Mouse (Mus musculus): ENCODE results near the gene Fam83d.

Gene Fam83d

GRCm38 (mm10) chr2:158746164-158746563, 21.7 kb upstream of the Fam83d start:
- no peak for DNase-seq

DNA sequence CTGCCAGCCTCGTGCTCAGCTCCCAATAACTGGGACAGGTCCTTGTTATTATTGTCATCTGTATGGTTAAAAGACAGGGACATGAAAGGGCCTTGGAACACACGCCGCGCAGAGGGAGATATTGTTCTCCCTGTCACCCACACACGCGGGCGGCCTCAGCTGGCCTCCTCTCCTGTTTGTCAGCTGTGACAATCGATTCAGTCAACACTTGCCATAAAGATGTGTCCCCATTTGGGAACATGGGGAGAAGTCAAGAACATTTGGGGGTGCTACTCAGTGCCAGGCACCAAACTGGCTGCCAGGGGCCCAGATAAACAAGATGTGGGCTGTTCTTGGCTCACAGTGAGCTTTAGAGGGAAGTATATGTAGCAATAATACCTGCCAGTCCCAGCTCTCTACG, 18.5 kb upstream of the Fam83d start:
- DNase-seq, result no peak

DNA sequence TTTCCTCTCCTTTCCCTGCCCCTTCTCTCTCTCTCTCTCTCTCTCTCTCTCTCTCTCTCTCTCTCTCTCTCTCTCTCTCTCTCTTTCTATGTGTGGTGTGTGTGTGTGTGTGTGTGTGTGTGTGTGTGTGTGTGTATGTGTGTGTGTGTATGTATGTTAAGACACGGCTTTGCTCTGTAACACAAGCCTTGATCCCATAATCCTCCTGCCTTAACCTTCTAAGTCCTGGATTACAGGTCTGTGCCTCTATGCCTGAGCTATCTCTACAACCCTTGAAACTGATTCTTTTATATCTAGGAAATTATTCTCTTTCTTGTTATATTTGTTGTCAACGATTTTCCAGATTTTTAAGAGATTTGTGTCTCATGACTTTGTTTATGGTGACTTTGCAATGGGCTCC, 7.7 kb upstream of the Fam83d start:
- DNase-seq, result no peak

DNA sequence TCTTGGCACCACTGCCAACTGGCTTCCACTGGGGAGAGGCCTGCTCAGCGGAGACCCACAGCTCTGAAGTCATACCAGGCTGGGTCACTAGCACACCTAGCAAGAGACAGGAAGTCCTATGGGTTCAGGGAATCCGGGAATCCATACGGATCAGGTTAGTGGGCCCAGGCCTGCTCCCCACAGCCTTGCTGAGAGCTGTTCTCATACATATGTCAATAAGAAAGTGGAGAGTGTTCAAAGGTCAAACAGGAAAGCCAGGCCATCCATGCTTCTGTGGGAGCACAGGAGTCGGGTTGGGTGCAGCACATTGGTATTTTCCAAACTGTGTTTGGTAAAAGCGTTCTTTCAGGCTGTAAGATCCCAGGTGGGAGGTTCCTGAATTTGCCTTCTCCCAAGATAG, 5.6 kb upstream of the Fam83d start:
- no peak for DNase-seq

- DNase-seq, result peak in 1 of 2 experiments; percentile 20
Measured at GRCm38 (mm10) chr2:158768350-158768749, 457 bp downstream of the Fam83d start.

GRCm38 (mm10) chr2:158768771-158769170, 878 bp downstream of the Fam83d start:
- DNase-seq, result no peak

- DNase-seq, result no peak
Measured at GRCm38 (mm10) chr2:158770126-158770757, 2.3 kb downstream of the Fam83d start.

- DNase-seq, result no peak
Measured at GRCm38 (mm10) chr2:158771066-158771763, 3.3 kb downstream of the Fam83d start.

DNA sequence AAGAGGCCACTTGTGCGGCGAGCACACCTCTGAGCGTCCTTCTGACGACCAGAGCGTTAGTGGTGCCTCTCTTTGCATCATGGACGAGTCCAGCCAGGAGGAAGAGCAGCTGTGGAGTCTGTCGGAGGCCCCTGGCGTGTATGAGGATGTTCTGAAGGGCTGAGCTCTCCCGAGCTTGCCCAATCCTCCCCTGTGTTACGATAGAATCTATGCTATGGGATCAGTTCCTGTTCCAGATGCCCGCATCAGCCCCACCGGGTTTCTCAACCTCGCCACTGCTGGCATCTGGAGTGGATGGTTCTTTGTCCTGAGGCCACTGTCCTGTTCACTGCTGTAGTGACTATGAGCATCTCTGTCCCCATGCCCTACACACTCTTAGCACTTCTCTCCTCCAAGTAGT, 4.9 kb downstream of the Fam83d start:
- DNase-seq, result no peak

DNA sequence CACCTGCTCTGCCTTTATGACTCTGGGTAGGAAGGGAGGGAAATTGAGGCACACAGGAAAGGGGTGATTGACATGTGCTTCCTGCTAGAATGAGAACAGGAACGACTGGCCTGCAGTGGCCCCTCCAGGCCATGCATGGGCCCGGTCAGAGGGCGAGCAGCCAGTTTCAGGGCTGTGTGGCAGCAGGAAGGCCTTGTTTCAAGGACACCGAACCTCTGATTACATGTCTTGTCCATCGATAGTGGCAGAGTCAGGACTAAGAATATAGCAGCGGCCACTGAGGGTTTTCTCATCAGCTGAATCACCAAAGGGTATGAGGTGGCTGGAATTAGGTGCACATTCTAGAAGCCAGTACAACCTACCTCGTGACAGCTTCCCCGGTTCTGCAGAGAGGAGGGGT, 7.0 kb downstream of the Fam83d start:
- no peak for DNase-seq

DNA sequence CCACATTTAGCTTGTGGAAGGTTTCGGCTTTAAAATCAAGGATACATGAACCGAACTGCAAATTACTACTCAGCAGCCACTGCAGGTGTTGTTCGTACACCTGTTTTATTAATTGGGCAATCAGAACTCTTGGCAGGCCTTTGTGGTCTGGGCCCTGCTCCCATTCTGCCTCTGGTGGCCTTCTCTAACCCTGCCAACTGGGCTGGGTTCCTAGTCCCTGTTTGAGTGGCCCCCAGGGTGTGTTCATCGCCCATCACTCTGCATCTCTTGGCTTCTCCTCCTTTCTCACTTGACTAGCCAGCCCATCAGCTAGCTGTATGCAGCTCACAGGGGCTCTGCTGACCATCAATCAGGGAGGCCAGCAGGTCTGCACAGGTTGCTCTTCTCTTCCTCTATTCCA, 8.8 kb downstream of the Fam83d start:
- DNase-seq, result no peak

DNA sequence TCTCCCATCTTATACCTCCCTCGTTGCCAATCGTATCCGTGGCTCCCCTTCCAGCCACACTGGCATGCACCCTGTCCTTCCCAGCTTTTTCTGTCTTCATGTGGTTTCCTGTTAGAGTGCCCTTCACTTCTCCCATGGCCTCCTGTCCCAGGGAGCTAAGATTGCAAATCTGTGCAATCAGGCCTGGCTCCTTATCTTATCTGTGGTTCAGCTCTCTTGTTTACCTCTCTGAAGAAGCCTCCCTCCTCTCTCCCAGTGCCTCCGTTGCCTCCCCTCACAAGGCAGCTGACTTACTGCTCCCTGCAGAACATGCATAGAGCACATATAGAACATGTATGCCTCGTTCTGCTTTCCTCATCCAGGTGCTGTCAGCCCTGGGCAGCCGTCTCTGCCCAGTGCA, 9.6 kb downstream of the Fam83d start:
- DNase-seq, result no peak

DNA sequence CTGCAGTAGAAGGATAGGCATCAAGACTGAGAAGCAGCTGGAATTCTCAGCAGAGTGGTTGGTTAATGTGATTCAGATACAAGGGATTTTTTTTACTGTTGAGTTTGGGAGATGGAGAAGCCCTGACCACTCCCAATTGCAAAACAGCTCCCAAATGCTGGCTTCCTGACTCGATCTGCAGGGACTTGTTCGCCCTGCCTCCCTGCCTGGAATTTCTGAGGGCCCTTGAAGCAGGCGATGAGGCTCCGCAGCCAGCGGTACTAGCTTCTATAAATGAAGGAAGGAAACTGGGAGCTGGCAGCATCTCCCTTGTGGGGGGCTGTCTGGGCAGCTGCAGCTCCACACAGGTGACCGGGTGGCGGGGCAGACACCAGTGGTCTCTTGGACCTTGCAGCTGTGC, 10.5 kb downstream of the Fam83d start:
- no peak for DNase-seq

DNA sequence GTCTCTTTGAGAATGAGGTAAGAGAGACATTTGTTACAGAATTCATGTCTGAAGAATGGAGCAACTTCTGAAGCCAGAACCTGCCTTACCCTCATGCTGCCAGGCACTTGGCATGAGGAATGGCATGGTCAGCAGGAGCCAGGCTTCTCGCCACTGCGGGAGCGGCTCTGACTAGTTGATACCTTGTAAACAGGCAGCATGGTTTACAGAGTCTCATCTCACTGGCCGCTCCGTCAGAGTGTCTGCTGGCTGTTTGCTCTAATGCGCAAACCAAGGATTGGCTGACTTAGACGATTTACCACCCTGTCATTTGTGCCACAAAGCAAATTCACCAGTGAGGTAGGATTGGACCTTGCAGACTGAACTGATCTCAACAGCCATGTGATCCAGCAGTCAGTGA, 13.2 kb downstream of the Fam83d start:
- no peak for DNase-seq

DNA sequence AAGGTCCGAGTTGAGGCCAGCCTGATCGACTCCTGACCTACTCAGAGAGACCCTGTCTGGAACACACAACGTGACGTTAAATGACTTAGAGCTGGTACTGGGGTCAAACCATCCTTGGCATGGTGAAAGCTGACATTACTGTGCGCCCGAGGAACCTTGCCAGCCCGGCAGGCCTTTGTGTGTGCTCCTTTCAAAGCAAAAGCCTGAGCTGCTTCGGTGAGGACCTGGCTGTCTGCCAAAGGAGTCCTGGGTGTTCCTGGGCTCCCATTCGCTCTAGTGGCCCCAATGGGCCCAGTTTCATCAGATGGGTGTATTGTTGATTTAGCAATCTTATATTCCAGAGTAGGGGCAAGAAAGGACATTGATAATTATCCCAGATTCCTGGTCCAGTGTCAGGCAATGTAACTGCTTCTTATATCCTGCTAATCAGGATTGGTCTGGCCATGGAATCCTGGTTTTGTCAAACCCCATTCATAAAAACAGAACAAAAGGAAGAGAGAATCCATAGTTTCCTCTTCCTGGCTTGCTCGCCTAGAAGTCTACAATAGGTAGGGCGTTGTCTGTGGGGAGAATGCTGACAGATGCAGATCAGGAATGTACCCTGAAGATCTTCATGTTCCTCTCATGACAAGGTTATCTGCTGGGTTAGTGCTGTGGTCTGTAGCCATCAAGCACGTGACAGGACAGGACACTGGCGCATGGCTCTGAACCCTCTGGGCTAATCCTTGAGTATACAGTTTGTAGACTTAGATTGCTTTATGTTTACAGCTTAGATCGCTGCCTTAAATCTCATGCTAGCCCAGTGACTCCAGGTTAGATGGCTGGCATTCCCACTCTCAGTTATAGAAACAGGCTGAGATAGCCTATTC, 19.3 kb downstream of the Fam83d start:
- no peak for DNase-seq

- DNase-seq, result peak; percentile 89 to 95
Measured at GRCm38 (mm10) chr2:158794494-158795004, 26.7 kb downstream of the Fam83d start, which contains the start of gene Dhx35. TSS of gene Dhx35 (plus strand) at chr2:158794807.

DNA sequence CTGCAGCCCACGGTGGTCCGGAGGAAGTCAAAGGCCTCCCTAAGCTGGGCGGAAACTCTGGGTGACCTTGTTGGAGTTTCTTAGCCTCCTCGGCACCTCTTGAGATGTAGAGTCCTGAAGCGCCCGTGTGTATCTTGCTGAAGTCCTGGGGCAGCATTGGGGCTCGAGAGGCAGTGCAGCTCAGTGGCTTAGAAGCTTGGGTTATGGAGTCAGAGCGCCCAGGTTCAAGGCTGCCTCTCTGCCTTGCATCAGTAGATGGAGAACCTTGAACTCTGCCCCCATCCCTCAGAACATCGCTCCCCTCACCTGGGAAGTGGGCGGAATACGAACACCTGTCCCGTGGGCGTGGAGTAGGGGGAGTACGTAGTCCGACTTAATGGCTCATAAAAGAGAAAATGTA, 27.1 kb downstream of the Fam83d start:
- DNase-seq, result no peak

- DNase-seq, result no peak
Measured at GRCm38 (mm10) chr2:158795875-158796274, 28.0 kb downstream of the Fam83d start.

- DNase-seq, result no peak
Measured at GRCm38 (mm10) chr2:158799328-158799727, 31.4 kb downstream of the Fam83d start.

DNA sequence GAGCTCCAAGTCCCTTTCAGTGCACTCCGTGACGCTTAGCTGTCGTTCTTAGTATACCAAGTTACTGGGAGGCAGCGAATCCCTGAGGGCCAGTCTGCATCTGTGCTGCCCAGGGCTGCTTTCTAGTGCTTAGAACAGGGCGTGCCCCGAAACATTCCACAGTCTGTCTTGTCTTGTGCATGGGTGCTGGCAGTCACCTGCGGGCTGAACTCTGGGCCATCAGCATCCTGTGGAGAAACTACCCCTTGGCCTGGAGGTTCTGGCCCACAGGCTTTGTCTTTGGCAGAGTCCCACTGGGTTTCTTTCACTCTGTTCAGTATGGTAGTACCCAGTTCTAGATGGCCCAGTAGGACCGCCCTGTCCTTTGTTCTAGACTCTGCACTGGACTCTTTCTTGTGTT, 32.9 kb downstream of the Fam83d start:
- DNase-seq, result no peak

DNA sequence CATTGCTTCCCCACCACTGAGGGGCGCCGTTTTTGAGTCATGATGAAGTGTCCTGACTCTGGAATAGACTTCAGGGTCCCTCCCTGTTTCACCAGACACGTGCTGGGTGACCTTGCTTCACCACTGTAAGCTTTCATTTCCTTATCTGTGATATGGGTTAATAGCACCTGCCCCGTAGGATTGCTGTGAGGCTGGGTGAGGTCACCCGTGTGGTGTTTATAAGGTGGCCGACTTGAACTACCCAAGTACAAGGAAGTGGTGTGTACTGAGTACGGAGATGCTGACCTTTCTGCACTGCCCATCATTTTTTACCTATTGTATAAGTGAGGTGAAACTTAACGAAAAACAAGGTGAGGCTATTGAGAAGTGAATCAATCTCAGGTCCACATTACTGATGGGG, 35.7 kb downstream of the Fam83d start:
- no peak for DNase-seq

DNA sequence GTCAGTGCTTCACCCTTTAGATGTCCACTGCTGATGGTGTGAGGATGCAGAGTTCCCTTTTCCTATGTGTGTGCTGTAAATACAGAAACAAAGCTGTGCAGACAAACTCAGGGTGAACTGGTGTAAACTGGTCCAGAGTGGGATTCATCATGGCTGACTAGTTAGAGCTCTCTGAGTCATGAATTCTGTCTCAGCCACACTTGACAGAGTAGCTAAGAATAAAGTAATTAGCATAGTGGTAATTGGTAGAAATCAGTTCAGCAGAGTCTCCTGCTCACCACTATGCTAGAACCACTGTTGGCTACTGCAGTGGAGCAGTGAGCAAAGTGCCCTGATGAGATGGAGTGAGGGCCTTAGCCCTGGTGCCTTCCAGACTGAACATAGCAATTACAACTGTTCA, 47.8 kb downstream of the Fam83d start:
- no peak for DNase-seq

DNA sequence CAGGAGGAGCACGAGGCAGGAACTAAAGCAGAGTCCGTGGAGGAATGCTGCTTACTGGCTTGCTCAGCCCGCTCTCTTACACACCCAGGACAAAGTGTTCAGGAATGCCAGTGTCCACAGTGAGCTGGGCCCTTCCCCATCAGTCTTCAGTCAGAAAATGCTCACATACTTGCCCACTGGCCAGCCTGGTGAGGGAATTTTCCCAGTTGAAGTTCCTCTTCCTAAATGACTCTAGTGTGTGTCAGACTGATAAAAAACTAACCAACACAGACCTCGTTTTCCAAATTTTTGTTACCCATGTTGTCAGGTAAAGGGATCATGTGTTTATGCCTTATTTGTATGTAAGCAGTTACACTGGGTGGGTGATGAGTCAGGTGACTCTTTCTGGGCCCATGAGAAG, 48.3 kb downstream of the Fam83d start:
- no peak for DNase-seq

DNA sequence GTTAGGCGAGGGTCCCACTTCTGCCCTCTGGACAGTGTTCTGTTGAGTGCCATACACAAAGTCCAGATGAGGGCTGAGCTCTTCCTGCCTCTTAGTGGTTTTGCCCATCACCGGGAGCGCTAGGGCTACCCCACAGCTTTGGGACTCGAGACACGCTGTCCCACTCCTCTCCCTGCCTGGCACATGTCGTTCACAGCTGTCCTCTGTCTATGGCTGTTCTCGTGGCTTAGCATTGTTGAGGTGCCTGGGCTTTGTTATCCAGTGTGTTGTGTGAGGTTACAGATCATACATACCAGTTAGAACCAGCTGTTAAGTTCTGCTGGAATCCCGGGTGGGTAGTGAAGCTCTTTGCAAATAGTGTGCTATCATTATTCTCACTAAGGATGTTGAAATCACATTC, 49.8 kb downstream of the Fam83d start:
- no peak for DNase-seq
